In genomic region chr4:141302428-141303401, GRCm38 (mm10) we compare ENCODE assay signal across 8 mouse cellular contexts. TPM values are rescaled to one million over a fixed set of nuclear protein-coding genes. Genes with fewer than 3 reads are reported as not detected.
DNase-seq lines count a peak whose midpoint lies in the region; ATAC-seq and TF ChIP-seq lines count a peak whose summit lies in the region.

No protein-coding gene starts in this region.

- peaks cover 5% of the 10 kb centered on the region; the same call in 1 of the 2 replicates for H3K27me3 ChIP-seq in heart, embryonic 12.5 days (replicated peaks)
- H3K27me3 ChIP-seq in ES-Bruce4 (ENCODE audit: control insufficient read depth, insufficient read depth, low read length, poor library complexity, severe bottlenecking): no peaks in the 10 kb centered on the region
- H3K27me3 ChIP-seq in forebrain, embryonic 16.5 days (replicated peaks; ENCODE audit: control insufficient read depth, insufficient read depth, low read length): peaks cover 27% of the 10 kb centered on the region
- H3K27me3 ChIP-seq in liver, embryonic 16.5 days (ENCODE audit: control insufficient read depth, insufficient read depth, low read depth, low read length): peaks cover 39% of the 10 kb centered on the region

- no peaks in the 10 kb centered on the region for H3K9me3 ChIP-seq in heart, embryonic 12.5 days (replicated peaks)
- H3K9me3 ChIP-seq in ES-Bruce4 (replicated peaks; ENCODE audit: control insufficient read depth, insufficient read depth, low read length, poor library complexity, severe bottlenecking): no peaks in the 10 kb centered on the region
- no peaks in the 10 kb centered on the region for H3K9me3 ChIP-seq in forebrain, embryonic 16.5 days (ENCODE audit: control insufficient read depth, low read length)
- H3K9me3 ChIP-seq in liver, embryonic 16.5 days (replicated peaks; ENCODE audit: control insufficient read depth, low read length): no peaks in the 10 kb centered on the region

- H3K4me3 ChIP-seq in heart, embryonic 12.5 days: peak overlapping the region; percentile 83
- peak overlapping the region; percentile 93 for H3K4me3 ChIP-seq in ES-Bruce4 (ENCODE audit: low read depth, low read length)
- H3K4me3 ChIP-seq in forebrain, embryonic 16.5 days (replicated peaks; ENCODE audit: low read length): peak overlapping the region; percentile 66
- H3K4me3 ChIP-seq in liver, embryonic 16.5 days (ENCODE audit: low read depth, low read length): peak overlapping the region; percentile 57

- DNase-seq in heart, postnatal 36 days: no peak
- DNase-seq in frontal cortex, adult 2 months (ENCODE audit: extremely low spot score in 1 of 2, low spot score in 1 of 2): no peak
- DNase-seq in cerebellum, adult 11-12 months: no peak
- DNase-seq in kidney, postnatal 25 days: no peak

- TF ChIP-seq CTCF in ES-Bruce4 (IDR thresholded peaks at IDR 0.05; ENCODE audit: low read depth, low read length): no peak

- no peak for TF ChIP-seq EP300 in ES-Bruce4 (IDR thresholded peaks at IDR 0.05; ENCODE audit: insufficient read depth, low read depth, low read length)

- peaks cover 3% of the 10 kb centered on the region; the same call in 1 of the 2 replicates for H3K36me3 ChIP-seq in heart, embryonic 12.5 days
- H3K36me3 ChIP-seq in ES-Bruce4 (ENCODE audit: control insufficient read depth, insufficient read depth, low read length, poor library complexity, severe bottlenecking): peaks cover 5% of the 10 kb centered on the region
- H3K36me3 ChIP-seq in forebrain, embryonic 16.5 days (ENCODE audit: control insufficient read depth, insufficient read depth): no peaks in the 10 kb centered on the region
- no peaks in the 10 kb centered on the region for H3K36me3 ChIP-seq in liver, embryonic 16.5 days (ENCODE audit: control insufficient read depth, insufficient read depth)

- peak overlapping the region; percentile 95 for H3K4me2 ChIP-seq in heart, embryonic 12.5 days
- peak overlapping the region; percentile 98 for H3K4me2 ChIP-seq in forebrain, embryonic 16.5 days (ENCODE audit: low read length)
- peak overlapping the region; percentile 62 for H3K4me2 ChIP-seq in liver, embryonic 16.5 days (ENCODE audit: low read depth, low read length)

- 10% methylated on average over 27 of the region's 27 CpGs for WGBS in heart, embryonic 12.5 days
- 15% methylated on average over 27 of the region's 27 CpGs for WGBS in forebrain, embryonic 16.5 days
- 14% methylated on average over 27 of the region's 27 CpGs for WGBS in liver, embryonic 16.5 days (ENCODE audit: insufficient replicate concordance)

- 0 out of 2 replicates have a peak overlapping the region, but pooled peaks have one; percentile 64 for H3K27ac ChIP-seq in heart, embryonic 12.5 days (ENCODE audit: poor library complexity, severe bottlenecking)
- peak overlapping the region; percentile 75 for H3K27ac ChIP-seq in ES-Bruce4 (ENCODE audit: insufficient read depth, low read length)
- no peak overlapping the region for H3K27ac ChIP-seq in forebrain, embryonic 16.5 days (ENCODE audit: low read length)
- no peak overlapping the region for H3K27ac ChIP-seq in liver, embryonic 16.5 days (ENCODE audit: low read length)

- H3K4me1 ChIP-seq in heart, embryonic 12.5 days (replicated peaks): peaks cover 58% of the 10 kb centered on the region
- peaks cover 16% of the 10 kb centered on the region for H3K4me1 ChIP-seq in ES-Bruce4 (ENCODE audit: control insufficient read depth, insufficient read depth, low read length)
- peaks cover 12% of the 10 kb centered on the region for H3K4me1 ChIP-seq in forebrain, embryonic 16.5 days (replicated peaks; ENCODE audit: control insufficient read depth, insufficient read depth, low read length)
- H3K4me1 ChIP-seq in liver, embryonic 16.5 days (ENCODE audit: control insufficient read depth, low read depth, low read length): no peaks in the 10 kb centered on the region; the same call in 1 of the 2 replicates

- intact Hi-C loops in heart, postnatal 36 days (cut with DNase I): loop anchor here (1.0 kb wide), 1 partner anchor 24 kb away; no protein-coding TSS in a partner anchor

- no peak for ATAC-seq in heart, embryonic 12.5 days (ENCODE audit: insufficient number of reproducible peaks, low FRiP score)
- ATAC-seq in forebrain, embryonic 16.5 days: no peak
- no peak for ATAC-seq in liver, embryonic 16.5 days (ENCODE audit: low read depth)

- peak overlapping the region; percentile 93 for H3K9ac ChIP-seq in heart, embryonic 12.5 days
- peak overlapping the region; percentile 88 for H3K9ac ChIP-seq in ES-Bruce4 (ENCODE audit: low read depth, poor library complexity, severe bottlenecking)
- 0 out of 2 replicates have a peak overlapping the region, but pooled peaks have one; percentile 17 for H3K9ac ChIP-seq in forebrain, embryonic 16.5 days (replicated peaks; ENCODE audit: low read depth, low read length)
- H3K9ac ChIP-seq in liver, embryonic 16.5 days (ENCODE audit: low read depth, low read length): peak overlapping the region; percentile 36; the same call in 1 of the 2 replicates

- TF ChIP-seq POLR2A in ES-Bruce4 (IDR thresholded peaks at IDR 0.05; ENCODE audit: insufficient read depth, low read length): no peak

RNA-seq across cellular contexts. Expression of gene Epha2, which starts 1.7 kb away (rescaled TPM):
- polyA plus RNA-seq in heart, embryonic 12.5 days (2016; fragmentation: Nextera tagmentation; extraction: Ambion mirVana): 5.3 and 6.1 TPM in 2 replicates
- total RNA-seq in heart, postnatal 36 days (2021): 1 to 10 TPM; 5.4 to 7.0 TPM
- 44.7 and 51.3 TPM in 2 replicates for polyA plus RNA-seq in ES-Bruce4 (2011; ENCODE audit: insufficient read depth, insufficient read length, low read depth, missing spikeins)
- polyA plus RNA-seq in forebrain, embryonic 16.5 days (2015; fragmentation: Nextera tagmentation; extraction: Ambion mirVana): 0.92 and 1.5 TPM in 2 replicates
- polyA plus RNA-seq in liver, embryonic 16.5 days (2015; fragmentation: Nextera tagmentation; extraction: Ambion mirVana): 0.53 and 0.93 TPM in 2 replicates
- 2.3 and 2.6 TPM in 2 replicates for polyA plus RNA-seq in frontal cortex, adult 2 months (2012; rRNA removed)

Comparison
In these comparisons a context has a peak if more than half of its experiments do, and no peak if none do; other contexts are left out.
1. H3K27ac ChIP-seq: peak in heart, embryonic 12.5 days (single experiment) and ES-Bruce4 (single experiment); none in forebrain, embryonic 16.5 days (single experiment) and liver, embryonic 16.5 days (single experiment).
2. H3K9ac ChIP-seq: peak in every context shown above with its lines; median percentile 93 in heart, embryonic 12.5 days; 88 in ES-Bruce4; 36 in liver, embryonic 16.5 days; 17 in forebrain, embryonic 16.5 days.
3. Peak in every context shown above with its lines, with median percentiles within 50 percentile points of each other: H3K4me2 ChIP-seq and H3K4me3 ChIP-seq.